In genomic region chr5:93328059-93328458, GRCm38 (mm10) we compare ENCODE assay signal across 9 mouse cellular contexts.
DNase-seq lines count a peak whose midpoint lies in the region.
"Had no signal": no experiment of that assay in that cellular context is flagged by ENCODE, and none has a peak within 500 bp of the region (broad histone marks: within the 10 kb centered on the region; RNA-seq: fewer than 3 reads in every experiment).

No protein-coding gene starts in this region.

- H3K4me3 ChIP-seq in heart, embryonic 10.5 days = no peak overlapping the region
- H3K4me3 ChIP-seq: neural tube, embryonic 13.5 days had no signal

- no peaks in the 10 kb centered on the region for H3K36me3 ChIP-seq in heart, embryonic 10.5 days
- H3K36me3 ChIP-seq: neural tube, embryonic 13.5 days had no signal

- no peaks in the 10 kb centered on the region for H3K27me3 ChIP-seq in heart, embryonic 10.5 days (ENCODE audit: insufficient read depth, poor library complexity, severe bottlenecking)
- H3K27me3 ChIP-seq: neural tube, embryonic 13.5 days had no signal

- intact Hi-C loops in heart, postnatal 36 days (cut with DNase I) = loop anchor here (10.0 kb wide), 2 partner anchors 603 to 653 kb away; partner anchors contain the start of gene Ccdc158

- WGBS in heart, embryonic 10.5 days = 19% methylated on average over 7 of the region's 7 CpGs

- no peaks in the 10 kb centered on the region for H3K4me1 ChIP-seq in heart, embryonic 10.5 days
- H3K4me1 ChIP-seq: neural tube, embryonic 13.5 days had no signal

- no peak overlapping the region for H3K27ac ChIP-seq in heart, embryonic 10.5 days
- H3K27ac ChIP-seq: neural tube, embryonic 13.5 days had no signal

- no peaks in the 10 kb centered on the region for H3K9me3 ChIP-seq in heart, embryonic 10.5 days
- H3K9me3 ChIP-seq: neural tube, embryonic 13.5 days had no signal

- DNase-seq in heart, adult 18-20 months = peak; percentile 69 to 89
- no peak for DNase-seq in heart, embryonic 10.5 days (ENCODE audit: low spot score)
- peak; percentile 84 for DNase-seq in adrenal gland, postnatal 10 days
- peak; percentile 32 for DNase-seq in embryo, embryonic 11.5 days (ENCODE audit: low read depth, low spot score)
- peak; percentile 71 to 78 for DNase-seq in heart, postnatal 36 days
- DNase-seq in left cerebral cortex, adult 18-20 months (ENCODE audit: low spot score in 2 of 2) = peak; percentile 82 to 86
- DNase-seq in natural killer cell, adult 2 months (ENCODE audit: low spot score in 2 of 2) = peak; percentile 14 to 50
- DNase-seq in testis, postnatal 14 days (ENCODE audit: low spot score) = peak; percentile 27
